Mouse (Mus musculus): ENCODE results near the gene Cd79a.
"Not testable (repeated sequence)": the region's sequence is repeated elsewhere in the genome, so short reads cannot be mapped to it uniquely, and the experiment has no call there.

Cd79a gene

GRCm38 (mm10) chr7:24885468-24886307 lies 11.5 kb upstream of the Cd79a start:
- DNase-seq (ENCODE audit: low spot score in 2 of 2), result no peak

GRCm38 (mm10) chr7:24886308-24886633 lies 10.9 kb upstream of the Cd79a start:
- peak in 1 of 2 experiments; percentile 55 for DNase-seq (ENCODE audit: low spot score in 2 of 2)

- peak in 1 of 2 experiments; percentile 21 for DNase-seq (ENCODE audit: low spot score in 2 of 2)
Measured at GRCm38 (mm10) chr7:24887096-24887495, 10.1 kb upstream of the Cd79a start.

GRCm38 (mm10) chr7:24889431-24890220 lies 7.6 kb upstream of the Cd79a start:
- no peak for DNase-seq (ENCODE audit: low spot score in 2 of 2)

- DNase-seq (ENCODE audit: low spot score in 2 of 2), result peak; percentile 79 to 82
Measured at GRCm38 (mm10) chr7:24890281-24891216, 6.6 kb upstream of the Cd79a start.

GRCm38 (mm10) chr7:24891241-24892124 lies 5.7 kb upstream of the Cd79a start:
- DNase-seq (ENCODE audit: low spot score in 2 of 2), result no peak

- no peak for DNase-seq (ENCODE audit: low spot score in 2 of 2)
Measured at GRCm38 (mm10) chr7:24892125-24892583, 5.0 kb upstream of the Cd79a start.

GRCm38 (mm10) chr7:24895749-24896148 lies 1.4 kb upstream of the Cd79a start:
- not testable (repeated sequence) for DNase-seq (ENCODE audit: low spot score in 2 of 2)

- no peak for DNase-seq (ENCODE audit: low spot score in 2 of 2)
Measured at GRCm38 (mm10) chr7:24896269-24896668, 912 bp upstream of the Cd79a start.

GRCm38 (mm10) chr7:24897959-24898358 lies 778 bp downstream of the Cd79a start:
- no peak for DNase-seq (ENCODE audit: low spot score in 2 of 2)

GRCm38 (mm10) chr7:24901114-24901513 lies 3.9 kb downstream of the Cd79a start:
- no peak for DNase-seq (ENCODE audit: low spot score in 2 of 2)

- DNase-seq (ENCODE audit: low spot score in 2 of 2), result no peak
Measured at GRCm38 (mm10) chr7:24901842-24902241, 4.7 kb downstream of the Cd79a start.

- DNase-seq (ENCODE audit: low spot score in 2 of 2), result no peak
Measured at GRCm38 (mm10) chr7:24902264-24902629, 5.1 kb downstream of the Cd79a start.

GRCm38 (mm10) chr7:24902630-24903443 lies 5.7 kb downstream of the Cd79a start, which contains the start of gene Arhgef1:
Gene Arhgef1, plus strand, starts transcription at chr7:24902912.
- peak; percentile 41 to 49 for DNase-seq (ENCODE audit: low spot score in 2 of 2)

- DNase-seq (ENCODE audit: low spot score in 2 of 2), result no peak
Measured at GRCm38 (mm10) chr7:24903444-24903825, 6.3 kb downstream of the Cd79a start.

GRCm38 (mm10) chr7:24904070-24904483 lies 6.9 kb downstream of the Cd79a start:
- DNase-seq (ENCODE audit: low spot score in 2 of 2), result peak; percentile 98

GRCm38 (mm10) chr7:24904936-24905335 lies 7.8 kb downstream of the Cd79a start:
- peak in 1 of 2 experiments; percentile 68 for DNase-seq (ENCODE audit: low spot score in 2 of 2)

GRCm38 (mm10) chr7:24906551-24906950 lies 9.4 kb downstream of the Cd79a start:
- DNase-seq (ENCODE audit: low spot score in 2 of 2), result no peak

- DNase-seq (ENCODE audit: low spot score in 2 of 2), result no peak
Measured at GRCm38 (mm10) chr7:24907211-24907748, 10.1 kb downstream of the Cd79a start.

Data from right cerebral cortex, postnatal 10 days (tissue).